Comparison of ENCODE assay signal across 10 mouse cellular contexts in genomic region chr11:107812941-107813648, GRCm38 (mm10). TPM values are rescaled to one million over a fixed set of nuclear protein-coding genes. Genes with fewer than 3 reads are reported as not detected.
DNase-seq lines count a peak whose midpoint lies in the region; ATAC-seq lines count a peak whose summit lies in the region.
"Had no signal": no experiment of that assay in that cellular context is flagged by ENCODE, and none has a peak within 500 bp of the region (broad histone marks: within the 10 kb centered on the region; RNA-seq: fewer than 3 reads in every experiment).

No protein-coding gene starts in this region.

- intact Hi-C loops in heart, postnatal 10 days (cut with DNase I) = no loop called here

- no peak for ATAC-seq in cerebellum, adult (ENCODE audit: insufficient number of reproducible peaks, low FRiP score, low TSS enrichment)
- ATAC-seq in midbrain, embryonic 12.5 days (ENCODE audit: low FRiP score, low read depth) = no peak
- ATAC-seq in midbrain, embryonic 11.5 days (ENCODE audit: low FRiP score) = no peak
- no peak for ATAC-seq in forebrain, embryonic 14.5 days
- ATAC-seq in neural tube, embryonic 13.5 days (ENCODE audit: low read depth) = peak; percentile 74

- peaks cover 21% of the 10 kb centered on the region for H3K27me3 ChIP-seq in midbrain, embryonic 12.5 days
- no peaks in the 10 kb centered on the region for H3K27me3 ChIP-seq in midbrain, embryonic 11.5 days (ENCODE audit: control insufficient read depth, insufficient read depth, low read length)
- no peaks in the 10 kb centered on the region for H3K27me3 ChIP-seq in forebrain, embryonic 14.5 days (replicated peaks; ENCODE audit: control insufficient read depth, insufficient read depth, low read length)
- H3K27me3 ChIP-seq in neural tube, embryonic 13.5 days = peaks cover 18% of the 10 kb centered on the region

- peak overlapping the region; percentile 30 for H3K4me2 ChIP-seq in midbrain, embryonic 12.5 days (replicated peaks)
- H3K4me2 ChIP-seq in midbrain, embryonic 11.5 days = no peak overlapping the region; the same call in 1 of the 2 replicates
- H3K4me2 ChIP-seq in forebrain, embryonic 14.5 days (ENCODE audit: low read length) = peak overlapping the region; percentile 40
- H3K4me2 ChIP-seq in neural tube, embryonic 13.5 days = peak overlapping the region; percentile 49

- no peak overlapping the region for H3K27ac ChIP-seq in midbrain, embryonic 12.5 days (replicated peaks)
- no peak overlapping the region for H3K27ac ChIP-seq in midbrain, embryonic 11.5 days (ENCODE audit: low read depth, low read length)
- no peak overlapping the region for H3K27ac ChIP-seq in forebrain, embryonic 14.5 days (ENCODE audit: low read depth, low read length)
- peak overlapping the region; percentile 73 for H3K27ac ChIP-seq in neural tube, embryonic 13.5 days (replicated peaks)

- no peaks in the 10 kb centered on the region for H3K36me3 ChIP-seq in midbrain, embryonic 12.5 days
- H3K36me3 ChIP-seq in midbrain, embryonic 11.5 days (ENCODE audit: control insufficient read depth, insufficient read depth, low read length) = no peaks in the 10 kb centered on the region
- no peaks in the 10 kb centered on the region for H3K36me3 ChIP-seq in forebrain, embryonic 14.5 days (ENCODE audit: control insufficient read depth, insufficient read depth, low read length)
- no peaks in the 10 kb centered on the region for H3K36me3 ChIP-seq in neural tube, embryonic 13.5 days

- H3K9ac ChIP-seq in midbrain, embryonic 12.5 days (replicated peaks) = no peak overlapping the region
- no peak overlapping the region for H3K9ac ChIP-seq in midbrain, embryonic 11.5 days (ENCODE audit: low read length)
- H3K9ac ChIP-seq in forebrain, embryonic 14.5 days (ENCODE audit: low read length) = peak overlapping the region; percentile 38; the same call in 1 of the 2 replicates
- H3K9ac ChIP-seq in neural tube, embryonic 13.5 days = peak overlapping the region; percentile 12; the same call in 1 of the 2 replicates

- no peak overlapping the region for H3K4me3 ChIP-seq in midbrain, embryonic 12.5 days
- H3K4me3 ChIP-seq in midbrain, embryonic 11.5 days (ENCODE audit: low read depth, low read length) = no peak overlapping the region
- H3K4me3 ChIP-seq in forebrain, embryonic 14.5 days (ENCODE audit: low read depth, low read length) = no peak overlapping the region
- H3K4me3 ChIP-seq in neural tube, embryonic 13.5 days = peak overlapping the region; percentile 22

- H3K9me3 ChIP-seq in midbrain, embryonic 12.5 days = no peaks in the 10 kb centered on the region
- no peaks in the 10 kb centered on the region for H3K9me3 ChIP-seq in midbrain, embryonic 11.5 days (ENCODE audit: control insufficient read depth, low read length)
- H3K9me3 ChIP-seq in forebrain, embryonic 14.5 days (replicated peaks; ENCODE audit: control insufficient read depth, low read length) = no peaks in the 10 kb centered on the region
- no peaks in the 10 kb centered on the region for H3K9me3 ChIP-seq in neural tube, embryonic 13.5 days

- 31% methylated on average over 21 of the region's 21 CpGs for WGBS in midbrain, embryonic 12.5 days
- WGBS in midbrain, embryonic 11.5 days = 32% methylated on average over 21 of the region's 21 CpGs
- 19% methylated on average over 21 of the region's 21 CpGs for WGBS in forebrain, embryonic 14.5 days
- 8% methylated on average over 21 of the region's 21 CpGs for WGBS in neural tube, embryonic 13.5 days

- H3K4me1 ChIP-seq in midbrain, embryonic 12.5 days = peaks cover 17% of the 10 kb centered on the region
- H3K4me1 ChIP-seq in midbrain, embryonic 11.5 days (ENCODE audit: control insufficient read depth, insufficient read depth, low read length) = peaks cover 8% of the 10 kb centered on the region; the same call in 1 of the 2 replicates
- peaks cover 8% of the 10 kb centered on the region for H3K4me1 ChIP-seq in forebrain, embryonic 14.5 days (ENCODE audit: control insufficient read depth, insufficient read depth, low read length)
- peaks cover 32% of the 10 kb centered on the region for H3K4me1 ChIP-seq in neural tube, embryonic 13.5 days (replicated peaks)

- peak; percentile 11 to 20 for DNase-seq in cerebellum, postnatal 36 days
- DNase-seq in midbrain, embryonic 11.5 days (ENCODE audit: low spot score, missing footprints) = no peak
- peak; percentile 41 for DNase-seq in forebrain, embryonic 14.5 days (ENCODE audit: low spot score)
- DNase-seq in heart, postnatal 10 days = no peak
- no peak for DNase-seq in T-cell, adult 2 months (ENCODE audit: low spot score)
- DNase-seq: lung, postnatal 10 days; right cerebral cortex, postnatal 25 days had no signal

RNA-seq across cellular contexts. Expression of gene Cacng4, which starts 18.7 kb away (rescaled TPM):
- 26.3 and 27.1 TPM in 2 replicates for polyA plus RNA-seq in midbrain, embryonic 12.5 days (2016; fragmentation: Nextera tagmentation; extraction: Ambion mirVana)
- polyA plus RNA-seq in midbrain, embryonic 11.5 days (2014; fragmentation: Nextera tagmentation; extraction: Ambion mirVana) = 23.0 and 25.6 TPM in 2 replicates
- polyA plus RNA-seq in forebrain, embryonic 14.5 days (2014; fragmentation: Nextera tagmentation; extraction: Ambion mirVana) = 35.4 and 40.8 TPM in 2 replicates
- 39.1 and 43.2 TPM in 2 replicates for polyA plus RNA-seq in neural tube, embryonic 13.5 days (2015; fragmentation: Nextera tagmentation; extraction: Ambion mirVana)
- under 1 TPM; 0.32 to 0.65 TPM for total RNA-seq in heart, postnatal 10 days (2021)

Comparison
In these comparisons a context has a peak if more than half of its experiments do, and no peak if none do; other contexts are left out.
1. DNase-seq: peak in cerebellum, postnatal 36 days (2 of 2) and forebrain, embryonic 14.5 days (single experiment); none in midbrain, embryonic 11.5 days (single experiment), heart, postnatal 10 days (0 of 2) and T-cell, adult 2 months (single experiment).
2. H3K9ac ChIP-seq: peak in forebrain, embryonic 14.5 days (single experiment) and neural tube, embryonic 13.5 days (single experiment); none in midbrain, embryonic 12.5 days (single experiment) and midbrain, embryonic 11.5 days (single experiment).